Mouse (Mus musculus): ENCODE data around the gene Cmip. TPM values are rescaled to one million over a fixed set of nuclear protein-coding genes. Genes with fewer than 3 reads are reported as not detected.
"Not testable (repeated sequence)": the region's sequence is repeated elsewhere in the genome, so short reads cannot be mapped to it uniquely, and the experiment has no call there.

Gene Cmip
- polyA plus RNA-seq, 1 experiment: 23.6 TPM

DNA sequence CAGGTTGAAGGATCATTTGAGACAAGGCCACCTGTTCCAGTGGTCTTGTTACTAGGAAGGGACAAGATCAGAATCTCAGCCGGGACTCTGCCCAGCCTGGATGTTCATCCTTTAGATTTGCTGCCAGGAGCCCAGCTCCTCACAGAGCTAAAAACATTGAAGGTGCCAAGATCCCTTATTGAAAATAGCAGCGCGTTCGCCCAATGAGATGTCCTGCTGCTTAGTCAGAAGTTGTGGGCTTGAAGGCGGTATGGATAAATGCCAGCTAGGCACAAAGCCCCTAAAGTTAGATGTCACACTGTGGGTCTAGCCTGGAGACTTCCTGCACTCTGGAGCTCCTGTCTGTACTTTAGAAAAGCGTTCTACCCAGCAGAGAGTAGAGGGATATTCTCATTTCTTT, 165.5 kb downstream of the Cmip start:
- TF ChIP-seq SRF (IDR thresholded peaks at IDR 0.05; ENCODE audit: control insufficient read depth, insufficient read length, low read depth) (no peak), CEBPB (IDR thresholded peaks at IDR 0.05; ENCODE audit: insufficient read depth, poor library complexity, severe bottlenecking) (no peak), TCF12 (IDR thresholded peaks at IDR 0.05; ENCODE audit: insufficient read depth, poor library complexity, severe bottlenecking) (no peak), MAX (IDR thresholded peaks at IDR 0.05; ENCODE audit: low read depth) (no peak), POLR2AphosphoS2 (IDR thresholded peaks at IDR 0.05; ENCODE audit: insufficient read length, low read depth) (no peak), REST (IDR thresholded peaks at IDR 0.05; ENCODE audit: insufficient read depth, insufficient read length) (no peak), E2F4 (IDR thresholded peaks at IDR 0.05; ENCODE audit: insufficient read depth) (no peak), TCF3 (IDR thresholded peaks at IDR 0.05; ENCODE audit: insufficient read length, low read depth) (no peak), USF1 (IDR thresholded peaks at IDR 0.05; ENCODE audit: low read depth) (no peak), MYOG (IDR thresholded peaks at IDR 0.05; ENCODE audit: control insufficient read depth in 1 of 3, insufficient read depth in 1 of 3, insufficient read length in 2 of 3, low read depth in 2 of 3) (no peak), MYOD1 (IDR thresholded peaks at IDR 0.05; ENCODE audit: control insufficient read depth in 1 of 3, insufficient read length in 2 of 3, low read depth in 2 of 3) (no peak), POLR2A (IDR thresholded peaks at IDR 0.05; ENCODE audit: insufficient read length, low read depth) (no peak)
- Histone ChIP-seq H3K27me3 (ENCODE audit: control insufficient read depth, insufficient read depth, insufficient read length) (no peaks in the 10 kb centered on the region), H3K36me3 (ENCODE audit: control insufficient read depth, insufficient read depth) (peaks cover 10% of the 10 kb centered on the region), H3ac (ENCODE audit: control insufficient read depth, insufficient read length) (no peak overlapping the region), H3K79me2 (ENCODE audit: control insufficient read depth, insufficient read depth) (no peaks in the 10 kb centered on the region), H3K4me2 (ENCODE audit: low read depth) (no peak overlapping the region), H3K4me3 (no peak overlapping the region)

DNA sequence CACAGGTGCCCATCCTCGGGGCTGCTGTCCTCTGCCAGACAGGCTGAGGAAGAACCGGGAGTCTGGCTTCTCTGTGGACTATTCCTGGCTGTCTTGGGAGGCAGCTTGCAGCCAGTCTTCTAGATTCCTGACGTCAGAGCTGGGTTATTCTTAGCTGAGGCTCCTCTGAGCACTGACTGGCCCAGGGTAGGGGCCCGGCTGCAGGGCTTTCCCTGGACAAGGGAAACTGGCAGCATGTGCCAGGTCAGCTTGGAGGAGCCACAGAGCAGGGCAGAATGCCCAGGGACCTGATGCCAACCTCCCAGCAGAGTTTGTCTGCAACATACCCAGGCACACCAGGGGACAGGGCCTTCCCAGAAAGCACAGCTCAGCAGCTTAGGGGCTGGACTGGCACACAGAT, 166.2 kb downstream of the Cmip start:
- no peak overlapping the region for H3K4me3 ChIP-seq
- H3K36me3 ChIP-seq (ENCODE audit: control insufficient read depth, insufficient read depth): peaks cover 10% of the 10 kb centered on the region
- H3K4me2 ChIP-seq (ENCODE audit: low read depth): no peak overlapping the region
- no peak overlapping the region for H3ac ChIP-seq (ENCODE audit: control insufficient read depth, insufficient read length)
- H3K27me3 ChIP-seq (ENCODE audit: control insufficient read depth, insufficient read depth, insufficient read length): no peaks in the 10 kb centered on the region
- H3K79me2 ChIP-seq (ENCODE audit: control insufficient read depth, insufficient read depth): no peaks in the 10 kb centered on the region
- TF ChIP-seq MYOG (IDR thresholded peaks at IDR 0.05; ENCODE audit: control insufficient read depth in 1 of 3, insufficient read depth in 1 of 3, insufficient read length in 2 of 3, low read depth in 2 of 3) (no peak), CEBPB (IDR thresholded peaks at IDR 0.05; ENCODE audit: insufficient read depth, poor library complexity, severe bottlenecking) (no peak), SRF (IDR thresholded peaks at IDR 0.05; ENCODE audit: control insufficient read depth, insufficient read length, low read depth) (no peak), POLR2A (IDR thresholded peaks at IDR 0.05; ENCODE audit: insufficient read length, low read depth) (no peak), POLR2AphosphoS2 (IDR thresholded peaks at IDR 0.05; ENCODE audit: insufficient read length, low read depth) (no peak), USF1 (IDR thresholded peaks at IDR 0.05; ENCODE audit: low read depth) (no peak), REST (IDR thresholded peaks at IDR 0.05; ENCODE audit: insufficient read depth, insufficient read length) (no peak), E2F4 (IDR thresholded peaks at IDR 0.05; ENCODE audit: insufficient read depth) (no peak)

DNA sequence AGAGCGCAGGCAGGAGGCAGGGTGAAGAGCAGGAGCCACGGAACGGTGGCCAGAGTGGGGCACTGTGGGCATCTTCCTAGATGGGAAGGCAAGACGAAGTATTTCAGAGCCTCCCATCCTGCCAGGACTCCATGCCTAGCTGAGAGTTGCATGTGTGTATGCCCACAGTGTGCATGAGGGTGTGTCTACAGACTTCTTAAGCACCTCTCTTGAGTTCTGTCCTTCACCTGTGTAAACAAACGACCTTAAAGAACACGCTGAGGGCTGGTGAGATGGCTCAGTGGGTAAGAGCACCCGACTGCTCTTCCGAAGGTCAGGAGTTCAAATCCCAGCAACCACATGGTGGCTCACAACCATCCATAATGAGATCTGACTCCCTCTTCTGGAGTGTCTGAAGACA, 171.0 kb downstream of the Cmip start:
- not testable (repeated sequence) for H3K79me2 ChIP-seq (ENCODE audit: control insufficient read depth, insufficient read depth); H3K27me3 ChIP-seq (ENCODE audit: control insufficient read depth, insufficient read depth, insufficient read length); H3K4me3 ChIP-seq; H3ac ChIP-seq (ENCODE audit: control insufficient read depth, insufficient read length); H3K4me2 ChIP-seq (ENCODE audit: low read depth)
- H3K36me3 ChIP-seq (ENCODE audit: control insufficient read depth, insufficient read depth): peaks cover 11% of the 10 kb centered on the region

DNA sequence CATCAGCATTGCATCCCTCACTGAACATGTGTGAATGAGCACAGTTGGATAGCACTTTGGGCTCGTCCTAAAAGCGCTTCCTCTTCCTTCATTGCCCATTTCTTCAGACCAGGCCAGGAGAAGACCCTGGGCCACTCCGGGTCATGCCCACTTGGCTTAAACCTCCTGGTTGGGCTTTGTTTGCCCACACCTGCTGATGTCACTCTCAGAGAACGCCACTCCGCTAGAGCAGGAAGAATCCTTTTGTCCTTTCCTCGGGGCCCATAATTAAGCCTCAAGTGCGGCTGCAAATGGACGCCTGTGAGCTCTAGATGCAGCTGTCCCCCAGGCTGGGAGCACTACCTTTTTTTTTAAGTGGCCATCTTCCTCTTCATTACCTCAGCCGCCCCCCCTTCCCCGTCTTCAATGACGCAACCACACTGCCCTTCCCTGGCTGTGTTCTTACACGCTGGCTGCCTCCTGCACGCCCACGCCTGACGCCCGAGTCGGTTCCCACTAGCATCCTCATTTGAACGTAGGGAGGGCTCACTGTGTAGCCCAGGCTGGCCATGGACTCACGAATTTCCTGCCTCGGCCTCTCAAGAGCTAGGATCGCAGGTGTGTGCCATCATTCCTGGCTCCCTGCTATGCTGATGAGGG, 171.8 kb downstream of the Cmip start:
- no peak overlapping the region for H3ac ChIP-seq (ENCODE audit: control insufficient read depth, insufficient read length)
- no peak overlapping the region for H3K4me2 ChIP-seq (ENCODE audit: low read depth)
- H3K79me2 ChIP-seq (ENCODE audit: control insufficient read depth, insufficient read depth): no peaks in the 10 kb centered on the region
- no peak for TF ChIP-seq POLR2A (IDR thresholded peaks at IDR 0.05; ENCODE audit: insufficient read length, low read depth)
- peak in 2 of 3 experiments; percentile 77 to 78 for TF ChIP-seq MYOD1 (IDR thresholded peaks at IDR 0.05; ENCODE audit: control insufficient read depth in 1 of 3, insufficient read length in 2 of 3, low read depth in 2 of 3)
- peaks cover 14% of the 10 kb centered on the region for H3K36me3 ChIP-seq (ENCODE audit: control insufficient read depth, insufficient read depth)
- no peaks in the 10 kb centered on the region for H3K27me3 ChIP-seq (ENCODE audit: control insufficient read depth, insufficient read depth, insufficient read length)
- H3K4me3 ChIP-seq: no peak overlapping the region

DNA sequence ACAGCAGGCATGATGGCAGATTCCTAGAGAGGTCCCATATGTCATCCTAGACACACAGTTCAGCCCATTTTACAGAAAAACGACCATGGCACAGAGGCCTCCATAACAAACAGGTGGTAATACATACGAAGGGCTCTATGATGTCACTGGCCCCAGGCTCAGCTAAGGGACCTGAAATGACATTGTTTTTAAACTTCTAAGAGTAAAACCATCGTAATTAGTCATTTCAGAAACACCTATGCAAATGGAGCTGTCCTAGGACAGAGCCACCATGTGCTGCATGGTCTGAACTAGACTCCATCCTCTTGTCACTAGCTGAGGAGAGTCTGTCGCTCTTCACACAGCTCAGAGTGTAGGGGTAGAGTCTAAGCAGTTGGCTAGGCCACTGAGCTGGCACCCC, 173.8 kb downstream of the Cmip start:
- H3K4me2 ChIP-seq (ENCODE audit: low read depth): no peak overlapping the region
- no peaks in the 10 kb centered on the region for H3K79me2 ChIP-seq (ENCODE audit: control insufficient read depth, insufficient read depth)
- peaks cover 7% of the 10 kb centered on the region for H3K36me3 ChIP-seq (ENCODE audit: control insufficient read depth, insufficient read depth)
- H3K4me3 ChIP-seq: no peak overlapping the region
- no peaks in the 10 kb centered on the region for H3K27me3 ChIP-seq (ENCODE audit: control insufficient read depth, insufficient read depth, insufficient read length)
- no peak overlapping the region for H3ac ChIP-seq (ENCODE audit: control insufficient read depth, insufficient read length)
- no peak for TF ChIP-seq USF1 (IDR thresholded peaks at IDR 0.05; ENCODE audit: low read depth)
- no peak for TF ChIP-seq REST (IDR thresholded peaks at IDR 0.05; ENCODE audit: insufficient read depth, insufficient read length)
- no peak for TF ChIP-seq POLR2A (IDR thresholded peaks at IDR 0.05; ENCODE audit: insufficient read length, low read depth)
- no peak for TF ChIP-seq MAX (IDR thresholded peaks at IDR 0.05; ENCODE audit: low read depth)
- no peak for TF ChIP-seq MYOD1 (IDR thresholded peaks at IDR 0.05; ENCODE audit: control insufficient read depth in 1 of 3, insufficient read length in 2 of 3, low read depth in 2 of 3)
- TF ChIP-seq MYOG (IDR thresholded peaks at IDR 0.05; ENCODE audit: control insufficient read depth in 1 of 3, insufficient read depth in 1 of 3, insufficient read length in 2 of 3, low read depth in 2 of 3): no peak
- no peak for TF ChIP-seq TCF12 (IDR thresholded peaks at IDR 0.05; ENCODE audit: insufficient read depth, poor library complexity, severe bottlenecking)
- no peak for TF ChIP-seq CEBPB (IDR thresholded peaks at IDR 0.05; ENCODE audit: insufficient read depth, poor library complexity, severe bottlenecking)
- TF ChIP-seq SRF (IDR thresholded peaks at IDR 0.05; ENCODE audit: control insufficient read depth, insufficient read length, low read depth): no peak
